Mouse (Mus musculus): ENCODE data around the gene Casp6.

- TF ChIP-seq CTCF (IDR thresholded peaks at IDR 0.05; ENCODE audit: borderline replicate concordance, extremely low read depth, insufficient read depth, insufficient read length) (no peak), POLR2A (IDR thresholded peaks at IDR 0.05; ENCODE audit: borderline replicate concordance, extremely low read depth, insufficient read depth, insufficient read length, poor library complexity, severe bottlenecking) (no peak)
Observed at GRCm38 (mm10) chr3:129949158-129949773, 48.0 kb downstream of the Casp6 start.

Measured in brain, embryonic 14.5 days (tissue).